Mouse (Mus musculus): ENCODE results near the gene Bahd1. TPM values are rescaled to one million over a fixed set of nuclear protein-coding genes. Genes with fewer than 3 reads are reported as not detected.

Bahd1 gene
- total RNA-seq, 2 experiments from 2014 or later, result 51.3 to 55.6 TPM

- DNase-seq, result no peak
These were observed 1.4 kb upstream of the Bahd1 start for GRCm38 (mm10) chr2:118898771-118899170.

- DNase-seq, result no peak
These were observed 871 bp upstream of the Bahd1 start for GRCm38 (mm10) chr2:118899306-118899705.

- DNase-seq, result no peak
These were observed 606 bp downstream of the Bahd1 start for GRCm38 (mm10) chr2:118900826-118901140.

- DNase-seq, result peak; percentile 99
These were observed 1.2 kb downstream of the Bahd1 start for GRCm38 (mm10) chr2:118901175-118902031.

- DNase-seq, result peak in 1 of 2 experiments; percentile 21
These were observed 2.2 kb downstream of the Bahd1 start for GRCm38 (mm10) chr2:118902051-118903025.

- DNase-seq, result no peak
These were observed 3.2 kb downstream of the Bahd1 start for GRCm38 (mm10) chr2:118903333-118903741.

- no peak for DNase-seq
These were observed 5.4 kb downstream of the Bahd1 start for GRCm38 (mm10) chr2:118905433-118906117.

GRCm38 (mm10) chr2:118906118-118906492, 5.9 kb downstream of the Bahd1 start:
- DNase-seq, result no peak

GRCm38 (mm10) chr2:118907781-118908180, 7.6 kb downstream of the Bahd1 start:
- no peak for DNase-seq

- DNase-seq, result no peak
These were observed 9.0 kb downstream of the Bahd1 start for GRCm38 (mm10) chr2:118909151-118909550.

GRCm38 (mm10) chr2:118910605-118911278, 10.6 kb downstream of the Bahd1 start:
- no peak for DNase-seq

GRCm38 (mm10) chr2:118912706-118913105, 12.5 kb downstream of the Bahd1 start:
- no peak for DNase-seq

GRCm38 (mm10) chr2:118913551-118914276, 13.5 kb downstream of the Bahd1 start:
- no peak for DNase-seq

GRCm38 (mm10) chr2:118914685-118915084, 14.5 kb downstream of the Bahd1 start:
- no peak for DNase-seq

- no peak for DNase-seq
These were observed 16.3 kb downstream of the Bahd1 start for GRCm38 (mm10) chr2:118916436-118916835.

- no peak for DNase-seq
These were observed 18.4 kb downstream of the Bahd1 start for GRCm38 (mm10) chr2:118918543-118918942.

GRCm38 (mm10) chr2:118920428-118920827, 20.3 kb downstream of the Bahd1 start:
- no peak for DNase-seq

- DNase-seq, result no peak
These were observed 25.8 kb downstream of the Bahd1 start for GRCm38 (mm10) chr2:118925952-118926351.

- peak; percentile 43 to 54 for DNase-seq
These were observed 26.3 kb downstream of the Bahd1 start, which contains the start of gene Chst14 for GRCm38 (mm10) chr2:118926361-118926997. TSS of gene Chst14 (plus strand) at chr2:118926496.

- DNase-seq, result no peak
These were observed 27.0 kb downstream of the Bahd1 start for GRCm38 (mm10) chr2:118926998-118927739.

All from layer of hippocampus, postnatal 36 days (tissue).